Mouse (Mus musculus) kidney, adult 11 months (tissue): ENCODE data around the gene Msi2.

Experiments
- DNase-seq: peaks from one replicate; pipeline ENCODE4 v3.0.0; 2022

The Msi2 gene

GRCm38 (mm10) chr11:88634627-88635026, 83.7 kb downstream of the Msi2 start:
- no peak for DNase-seq

- no peak for DNase-seq
Observed at GRCm38 (mm10) chr11:88631932-88632230, 86.4 kb downstream of the Msi2 start.

GRCm38 (mm10) chr11:88631084-88631931, 87.0 kb downstream of the Msi2 start:
- DNase-seq = no peak

- DNase-seq = no peak
Observed at GRCm38 (mm10) chr11:88629619-88630018, 88.7 kb downstream of the Msi2 start.

- DNase-seq = no peak
Observed at GRCm38 (mm10) chr11:88629165-88629564, 89.1 kb downstream of the Msi2 start.

GRCm38 (mm10) chr11:88628676-88629075, 89.6 kb downstream of the Msi2 start:
- no peak for DNase-seq

- DNase-seq = no peak
Observed at GRCm38 (mm10) chr11:88627327-88627726, 91.0 kb downstream of the Msi2 start.

GRCm38 (mm10) chr11:88626576-88626975, 91.7 kb downstream of the Msi2 start:
- peak; percentile 61 for DNase-seq

GRCm38 (mm10) chr11:88626061-88626460, 92.3 kb downstream of the Msi2 start:
- no peak for DNase-seq

- no peak for DNase-seq
Observed at GRCm38 (mm10) chr11:88625063-88625462, 93.2 kb downstream of the Msi2 start.

- no peak for DNase-seq
Observed at GRCm38 (mm10) chr11:88624627-88625026, 93.7 kb downstream of the Msi2 start.

GRCm38 (mm10) chr11:88623671-88624070, 94.6 kb downstream of the Msi2 start:
- peak; percentile 75 for DNase-seq

- no peak for DNase-seq
Observed at GRCm38 (mm10) chr11:88622496-88622895, 95.8 kb downstream of the Msi2 start.

- DNase-seq = no peak
Observed at GRCm38 (mm10) chr11:88621789-88622188, 96.5 kb downstream of the Msi2 start.

- peak; percentile 76 for DNase-seq
Observed at GRCm38 (mm10) chr11:88620158-88620973, 97.9 kb downstream of the Msi2 start.

- DNase-seq = no peak
Observed at GRCm38 (mm10) chr11:88619468-88620157, 98.7 kb downstream of the Msi2 start.

- DNase-seq = peak; percentile 65
Observed at GRCm38 (mm10) chr11:88618732-88619309, 99.5 kb downstream of the Msi2 start.

GRCm38 (mm10) chr11:88618005-88618501, 100.3 kb downstream of the Msi2 start:
- DNase-seq = peak; percentile 86

- no peak for DNase-seq
Observed at GRCm38 (mm10) chr11:88617380-88617779, 100.9 kb downstream of the Msi2 start.

- DNase-seq = peak; percentile 57
Observed at GRCm38 (mm10) chr11:88614527-88615305, 103.6 kb downstream of the Msi2 start.

- no peak for DNase-seq
Observed at GRCm38 (mm10) chr11:88613771-88614526, 104.4 kb downstream of the Msi2 start.
